Mouse (Mus musculus): ENCODE measurements at regions not wholly inside any gene's neighbourhood (a gene's known extent, or its start where the extent isn't known, plus 50 kb on each side); places are given as distances from the start of the nearest gene placed in this dataset.

DNA sequence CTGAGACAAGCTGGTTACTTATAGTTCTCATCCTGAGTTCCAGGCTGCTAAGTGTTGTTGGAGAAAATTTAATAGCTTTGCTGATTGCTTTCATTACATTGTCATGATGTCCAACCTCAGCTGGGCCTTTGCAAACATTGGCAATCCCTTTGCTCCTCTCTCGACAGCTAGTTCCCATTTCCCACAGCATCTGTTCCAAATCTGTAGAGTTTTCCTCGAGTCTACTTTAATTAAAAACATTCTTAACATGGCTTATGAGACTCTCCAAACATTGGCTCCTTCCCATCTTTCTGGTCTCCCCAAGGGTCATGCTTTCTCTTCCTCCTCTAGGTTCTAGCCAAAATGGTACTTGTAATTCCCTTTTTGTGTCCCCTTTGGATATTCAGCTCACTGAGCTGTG is 672.6 kb upstream of the Gm8797 start:
- H3K4me3 ChIP-seq: no peak overlapping the region
- no peak for TF ChIP-seq CTCF (conservative IDR thresholded peaks at IDR 0.05)
- no peak for DNase-seq (ENCODE audit: low spot score in 2 of 2)
- H3K27ac ChIP-seq: no peak overlapping the region

DNA sequence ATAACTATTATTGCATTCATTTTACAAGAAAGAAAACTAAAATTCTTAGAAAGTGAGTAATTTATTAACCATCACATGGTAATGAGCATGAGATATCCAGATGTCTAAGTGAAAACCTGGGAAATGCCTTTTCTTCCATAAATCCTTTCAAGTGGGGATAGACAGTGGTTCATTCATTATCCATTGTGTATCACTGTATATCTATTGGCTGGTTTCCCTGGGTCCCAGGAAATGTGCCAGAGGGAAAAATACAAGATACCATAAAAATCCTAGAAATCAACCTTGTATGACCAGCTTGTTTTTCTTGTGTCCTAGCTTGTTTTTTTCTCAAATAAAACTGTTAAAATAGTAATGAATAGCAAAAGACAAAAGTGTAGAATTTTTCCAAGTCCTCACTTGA is 663.9 kb upstream of the Gm8797 start:
- Histone ChIP-seq H3K4me3 (no peak overlapping the region), H3K27ac (no peak overlapping the region)
- TF ChIP-seq CTCF (conservative IDR thresholded peaks at IDR 0.05): no peak
- DNase-seq (ENCODE audit: low spot score in 2 of 2): no peak

DNA sequence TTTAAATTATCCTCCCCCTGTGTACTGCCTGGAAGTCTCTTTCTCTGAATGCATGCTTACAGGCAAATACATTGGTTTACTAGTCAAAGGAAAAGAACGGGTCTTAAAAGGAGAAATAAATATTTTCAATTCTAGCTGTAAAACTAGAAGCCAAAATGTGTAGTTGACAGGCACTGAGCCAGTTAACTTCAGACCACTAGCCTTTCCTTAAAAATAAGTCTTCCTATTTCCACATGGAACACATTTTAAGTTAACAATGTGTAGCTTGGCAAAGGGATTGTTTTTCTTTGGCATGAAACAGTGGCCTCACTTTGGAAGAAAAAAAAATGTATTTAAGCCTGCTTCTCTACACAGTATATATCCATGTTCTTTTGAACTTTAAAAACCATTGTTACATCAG is 661.7 kb upstream of the Gm8797 start:
- Histone ChIP-seq H3K4me3 (no peak overlapping the region), H3K27ac (no peak overlapping the region)
- no peak for TF ChIP-seq CTCF (conservative IDR thresholded peaks at IDR 0.05)
- no peak for DNase-seq (ENCODE audit: low spot score in 2 of 2)

DNA sequence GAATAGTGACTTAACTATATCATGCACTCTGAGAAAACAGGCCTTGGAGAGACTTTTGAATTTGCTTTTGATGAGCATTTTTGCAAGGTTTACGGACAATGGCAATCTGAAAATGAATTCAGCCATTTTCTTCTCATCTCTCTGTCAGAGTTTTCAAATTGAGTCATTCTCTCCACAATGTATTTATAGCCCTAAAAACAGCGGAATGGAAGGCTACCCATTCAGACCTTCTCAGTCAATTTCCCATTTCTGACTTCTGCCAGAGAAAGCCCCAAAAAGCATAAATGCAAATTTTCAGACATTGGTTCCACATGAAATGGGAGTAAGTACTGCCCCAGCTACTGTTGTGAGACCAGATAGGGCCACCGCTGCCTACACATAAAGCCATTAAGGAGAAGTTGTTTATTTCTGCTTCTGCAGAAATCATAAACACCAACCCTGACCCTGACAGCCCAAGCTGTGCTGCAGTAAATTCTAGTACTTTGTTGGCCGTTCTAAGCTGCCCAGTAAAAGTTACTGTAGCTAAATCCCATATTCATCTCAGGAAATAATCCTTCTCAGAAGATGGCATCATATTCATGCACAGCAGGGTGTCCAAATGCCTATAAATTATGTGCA is 661.1 kb upstream of the Gm8797 start:
- Histone ChIP-seq H3K4me3 (no peak overlapping the region), H3K27ac (no peak overlapping the region)
- DNase-seq (ENCODE audit: low spot score in 2 of 2): no peak
- TF ChIP-seq CTCF (conservative IDR thresholded peaks at IDR 0.05): no peak

DNA sequence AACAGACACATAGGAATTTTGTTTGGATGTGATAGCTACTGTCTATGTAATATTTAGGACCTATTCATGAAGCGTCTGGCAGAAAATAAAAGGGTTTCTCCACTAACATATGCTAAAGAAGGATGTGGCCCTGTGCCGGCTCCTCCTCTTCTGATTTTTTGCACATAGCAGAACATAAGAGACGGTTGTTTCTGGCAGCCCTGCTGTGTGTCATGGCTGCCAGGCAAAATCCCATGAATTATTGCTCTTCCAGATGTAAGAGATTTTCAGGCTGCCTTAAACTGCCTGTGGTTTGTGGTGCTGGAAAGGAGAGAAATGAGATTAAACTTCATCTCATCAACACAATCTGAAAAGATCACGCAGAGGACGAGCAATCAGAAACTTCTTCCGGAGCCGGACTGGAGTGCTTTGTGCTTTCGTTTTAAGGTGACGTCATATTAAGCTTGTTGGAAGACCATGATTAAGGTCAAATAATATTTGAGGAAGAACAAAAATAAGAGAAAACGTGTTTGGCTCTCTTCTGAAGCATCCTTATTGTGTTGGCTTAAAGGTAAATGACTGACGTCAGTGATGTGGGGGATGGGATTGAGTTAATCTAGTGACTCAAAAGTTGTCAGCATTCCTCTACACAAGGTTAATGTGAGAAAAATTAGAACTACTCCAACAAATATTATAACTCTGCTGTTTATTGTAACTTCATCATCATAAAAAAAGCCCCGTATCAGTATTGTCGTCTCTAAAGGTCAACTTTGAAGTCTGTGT is 660.3 kb upstream of the Gm8797 start:
- no peak for DNase-seq (ENCODE audit: low spot score in 2 of 2)
- no peak for TF ChIP-seq CTCF (conservative IDR thresholded peaks at IDR 0.05)
- H3K4me3 ChIP-seq: peak overlapping the region; percentile 41

DNA sequence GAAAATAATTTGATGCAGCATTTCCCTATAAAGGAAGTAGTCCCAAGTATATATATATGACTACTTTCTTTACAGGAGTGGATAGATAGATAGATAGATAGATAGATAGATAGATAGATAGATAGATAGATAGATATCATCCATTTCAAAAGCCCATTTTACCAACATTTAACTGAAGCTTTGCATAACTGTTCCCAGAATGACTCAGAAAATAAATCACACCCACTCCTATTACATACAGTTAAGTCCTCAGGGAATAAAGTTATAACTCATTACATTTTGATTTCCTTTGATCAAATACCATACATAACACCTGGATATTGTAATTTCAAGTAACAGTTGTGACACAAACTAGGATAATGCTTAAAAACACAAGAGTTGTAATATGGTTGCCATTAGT is 659.6 kb upstream of the Gm8797 start:
- no peak for TF ChIP-seq CTCF (conservative IDR thresholded peaks at IDR 0.05)
- Histone ChIP-seq H3K4me3 (no peak overlapping the region), H3K27ac (no peak overlapping the region)
- no peak for DNase-seq (ENCODE audit: low spot score in 2 of 2)

More for the DNA sequence above, 660.3 kb upstream of the Gm8797 start:
- no peak overlapping the region for H3K27ac ChIP-seq
